Mouse (Mus musculus) lung, postnatal 0 days (tissue): ENCODE data around the gene Hc. TPM values are rescaled to one million over a fixed set of nuclear protein-coding genes. Genes with fewer than 3 reads are reported as not detected.

Source experiments
- ATAC-seq: fragments of 200-750 bp; cut with Nextera tagmentation; 2 replicates; pipeline ENCODE4 v1.8.0; 2017; ENCODE audit warnings: moderate library complexity
- DNase-seq: peaks from one replicate; pipeline ENCODE4 v3.0.0-alpha.2; 2016; ENCODE audit warnings: low spot score
- H3K27ac ChIP-seq: fragments of 300-500 bp; sonication (generic); 2 replicates; pipeline ENCODE4 v1.5.1; 2014; ENCODE audit warnings: antibody characterized with exemption, mild to moderate bottlenecking, low read length, mixed read lengths
- H3K27me3 ChIP-seq: fragments of 300-500 bp; sonication (generic); replicated peaks from 2 replicates; pipeline ENCODE4 v1.6.1; 2014; ENCODE audit warnings: low read length, mixed read lengths; ENCODE audit not compliant: insufficient read depth
- H3K36me3 ChIP-seq: fragments of 300-500 bp; sonication (generic); 2 replicates; pipeline ENCODE4 v1.6.1; 2014; ENCODE audit warnings: low read length, mixed read lengths; ENCODE audit not compliant: insufficient read depth
- H3K4me1 ChIP-seq: fragments of 300-500 bp; sonication (generic); 2 replicates; pipeline ENCODE4 v1.6.1; 2014; ENCODE audit warnings: antibody characterized with exemption, low read depth, low read length, mixed read lengths; ENCODE audit not compliant: insufficient read depth
- H3K4me2 ChIP-seq: fragments of 300-500 bp; sonication (generic); replicated peaks from 2 replicates; pipeline ENCODE4 v1.6.1; 2014; ENCODE audit warnings: low read depth, mild to moderate bottlenecking, low read length, moderate library complexity, mixed read lengths
- H3K4me3 ChIP-seq: fragments of 300-500 bp; sonication (generic); 2 replicates; pipeline ENCODE4 v1.5.1; 2014; ENCODE audit warnings: low read depth, low read length
- H3K9ac ChIP-seq: fragments of 300-500 bp; sonication (generic); replicated peaks from 2 replicates; pipeline ENCODE4 v1.6.1; 2014; ENCODE audit warnings: low read depth, mild to moderate bottlenecking
- H3K9me3 ChIP-seq: fragments of 300-500 bp; sonication (generic); 2 replicates; pipeline ENCODE4 v1.6.1; 2016; ENCODE audit warnings: low read length, mixed read lengths
- CTCF ChIP-seq: IDR thresholded peaks from 2 replicates; pipeline ENCODE4 v1.5.1; 2016; ENCODE audit warnings: antibody characterized with exemption, mild to moderate bottlenecking
- EP300 ChIP-seq: IDR thresholded peaks from 2 replicates; pipeline ENCODE4 v1.6.1; 2016; ENCODE audit warnings: antibody characterized with exemption, mild to moderate bottlenecking, control low read depth
- WGBS: fragments of 180-500 bp; shearing (Covaris S2); extraction: QIAGEN DNeasy Blood & Tissue Kit; methylation state at CpG from one replicate; pipeline ENCODE4 v1.1.7; 2014; 5-methylcytosine and 5-hydroxymethylcytosine counted together
- polyA plus RNA-seq: library from polyadenylated mRNA; unstranded; fragments of >200 nt; fragmentation: Nextera tagmentation; extraction: Ambion mirVana; gene quantifications from 2 replicates; pipeline ENCODE4 v1.2.1, GENCODE M21; 2015

The Hc gene
- polyA plus RNA-seq, result 149 and 172 TPM in 2 replicates

DNA sequence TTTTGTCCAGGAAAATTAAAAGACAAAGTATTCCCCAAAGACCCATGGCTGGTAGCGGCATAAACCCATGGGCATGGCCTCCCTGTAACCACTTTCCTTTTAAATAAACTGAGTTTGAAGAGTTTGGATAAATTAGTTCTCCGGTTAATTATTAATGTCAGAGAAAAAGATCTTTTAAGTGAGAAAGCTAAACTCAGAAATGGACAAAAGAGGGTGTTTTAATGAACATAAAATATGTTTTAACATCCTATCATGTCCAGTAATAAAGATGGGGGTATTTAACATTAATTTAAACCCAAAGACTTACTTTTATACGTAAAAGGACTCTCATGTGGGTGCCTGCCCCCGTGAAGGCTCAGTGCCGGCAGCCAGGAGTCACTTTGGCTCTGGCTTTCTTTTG is at the start of gene Hc:
Gene Hc, minus strand, starts transcription at position 101 of the 400 bp plus-strand sequence.
- H3K9me3 ChIP-seq, result no peaks in the 10 kb centered on the region
- ATAC-seq (no peak), DNase-seq (peak; percentile 32)
- H3K27me3 ChIP-seq, result no peaks in the 10 kb centered on the region
- no peak for TF ChIP-seq EP300
- no peak for TF ChIP-seq CTCF
- peak within 1 kb of the TSS; percentile 6; the same call in 1 of the 2 replicates for H3K4me3 ChIP-seq
- H3K36me3 ChIP-seq, result no peaks in the 10 kb centered on the region
- 53% methylated on average over 5 of the region's 5 CpGs for WGBS
- H3K9ac ChIP-seq, result no peak within 1 kb of the TSS
- H3K27ac ChIP-seq, result peak within 1 kb of the TSS; percentile 54; the same call in 1 of the 2 replicates
- H3K4me2 ChIP-seq, result peak within 1 kb of the TSS; percentile 15; the same call in 1 of the 2 replicates
- H3K4me1 ChIP-seq, result no peaks in the 10 kb centered on the region

DNA sequence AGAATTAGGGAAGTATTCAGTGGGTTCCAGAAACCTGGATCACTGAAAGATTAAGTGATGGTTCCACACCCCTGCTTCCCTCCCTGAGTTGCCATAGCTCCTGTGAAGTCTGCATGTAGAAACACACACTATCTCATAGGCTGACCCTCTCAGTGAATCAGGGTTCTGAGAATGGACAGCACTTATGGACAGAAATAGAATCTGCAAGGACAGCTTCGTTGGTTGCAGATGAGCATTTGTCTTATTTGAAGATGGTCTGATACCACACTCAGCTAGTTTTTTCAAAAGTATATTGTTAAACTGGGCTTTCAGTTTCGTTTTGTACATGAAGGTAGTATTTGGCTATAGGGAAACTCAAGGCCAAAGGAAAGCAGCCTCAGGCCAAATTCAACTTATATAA is 49.3 kb upstream of the Hc start:
- Histone ChIP-seq H3K27me3 (no peaks in the 10 kb centered on the region), H3K27ac (no peak overlapping the region), H3K36me3 (no peaks in the 10 kb centered on the region; the same call in 1 of the 2 replicates), H3K9ac (no peak overlapping the region), H3K4me3 (no peak overlapping the region), H3K9me3 (no peaks in the 10 kb centered on the region), H3K4me1 (no peaks in the 10 kb centered on the region), H3K4me2 (no peak overlapping the region; the same call in 1 of the 2 replicates)
- DNase-seq, result no peak
- no peak for ATAC-seq
- 62% methylated on average over 2 of the region's 2 CpGs for WGBS
- TF ChIP-seq EP300 (no peak), CTCF (no peak)

DNA sequence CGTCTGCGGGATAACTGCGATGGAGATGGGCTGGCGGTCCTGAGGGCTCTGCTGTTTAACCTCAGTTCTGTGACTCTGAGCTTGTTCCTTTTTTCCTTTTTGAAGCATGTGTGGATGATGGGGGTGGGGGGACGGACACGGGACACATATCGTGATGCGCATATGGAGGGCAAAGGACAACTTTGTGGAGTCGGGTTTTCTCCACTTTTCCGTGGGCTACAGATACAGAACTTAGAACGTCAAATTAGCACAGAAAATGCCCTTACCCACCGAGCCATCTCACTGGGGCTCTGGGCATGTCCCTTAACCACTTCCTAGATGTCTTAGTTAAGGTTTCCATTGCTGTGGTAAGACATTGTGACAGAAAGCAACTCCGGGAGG is 48.7 kb upstream of the Hc start:
- no peak for ATAC-seq
- peak overlapping the region; percentile 79 for H3K4me3 ChIP-seq
- WGBS, result 2% methylated on average over 13 of the region's 13 CpGs

DNA sequence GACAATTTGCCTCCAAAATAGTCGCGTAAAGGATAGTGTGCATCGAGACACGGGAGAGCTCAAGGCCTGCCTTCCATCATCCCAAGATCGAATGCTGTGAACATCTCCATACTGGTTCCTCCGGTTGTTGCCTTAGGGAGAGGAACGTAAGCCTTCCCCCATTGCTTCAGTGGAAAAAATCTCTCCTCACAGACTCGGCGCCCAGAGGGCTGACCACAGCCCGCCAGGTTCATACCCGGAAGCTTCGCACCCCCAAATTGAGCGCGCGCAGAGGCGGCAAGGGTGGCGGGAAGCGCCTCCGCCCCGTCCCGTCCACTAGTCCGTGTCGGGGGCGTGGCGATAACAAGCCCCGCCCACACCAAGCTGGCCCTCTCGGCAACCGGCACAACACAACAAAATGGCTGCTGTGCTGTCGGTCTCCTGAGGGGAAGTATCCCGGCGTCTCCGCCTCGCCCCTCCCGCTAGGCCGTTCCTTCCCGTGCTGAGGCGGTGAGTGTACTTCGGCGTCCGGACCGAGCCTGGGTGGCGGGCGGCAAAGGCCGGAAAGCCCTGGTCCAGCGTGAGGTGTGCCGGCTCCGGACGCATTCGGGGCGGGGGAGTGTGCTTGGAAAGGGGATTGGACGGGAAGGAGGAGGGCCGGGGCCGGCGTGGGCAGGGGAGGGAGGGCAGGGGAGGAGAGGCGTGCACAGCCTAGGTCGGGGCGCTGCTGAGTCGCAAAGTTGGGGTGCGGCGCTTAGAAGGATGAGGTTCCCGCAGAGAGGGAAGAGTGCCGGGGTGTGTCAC is 48.1 kb upstream of the Hc start, which contains the start of gene Cntrl:
Gene Cntrl, plus strand, starts transcription at position 352 of the 783 bp plus-strand sequence.
- Histone ChIP-seq H3K4me2 (peak within 1 kb of the TSS; percentile 69), H3K9ac (peak within 1 kb of the TSS; percentile 86), H3K9me3 (no peaks in the 10 kb centered on the region), H3K27ac (peak within 1 kb of the TSS; percentile 97), H3K27me3 (no peaks in the 10 kb centered on the region), H3K4me1 (no peaks in the 10 kb centered on the region), H3K36me3 (no peaks in the 10 kb centered on the region), H3K4me3 (peak within 1 kb of the TSS; percentile 79)
- peak; percentile 95 for ATAC-seq
- 1% methylated on average over 59 of the region's 62 CpGs for WGBS
- DNase-seq, result peak; percentile 96
- TF ChIP-seq EP300 (no peak), CTCF (0 out of 2 replicates have a peak, but pooled peaks have one; percentile 9)

More for the DNA sequence above, 48.7 kb upstream of the Hc start:
- peak overlapping the region; percentile 97 for H3K27ac ChIP-seq
- H3K27me3 ChIP-seq, result no peaks in the 10 kb centered on the region
- peak overlapping the region; percentile 86 for H3K9ac ChIP-seq
- H3K9me3 ChIP-seq, result no peaks in the 10 kb centered on the region
- no peak for DNase-seq
- H3K4me2 ChIP-seq, result peak overlapping the region; percentile 69
- TF ChIP-seq EP300, result no peak
- no peak for TF ChIP-seq CTCF
- no peaks in the 10 kb centered on the region; the same call in 1 of the 2 replicates for H3K36me3 ChIP-seq
- no peaks in the 10 kb centered on the region for H3K4me1 ChIP-seq

DNA sequence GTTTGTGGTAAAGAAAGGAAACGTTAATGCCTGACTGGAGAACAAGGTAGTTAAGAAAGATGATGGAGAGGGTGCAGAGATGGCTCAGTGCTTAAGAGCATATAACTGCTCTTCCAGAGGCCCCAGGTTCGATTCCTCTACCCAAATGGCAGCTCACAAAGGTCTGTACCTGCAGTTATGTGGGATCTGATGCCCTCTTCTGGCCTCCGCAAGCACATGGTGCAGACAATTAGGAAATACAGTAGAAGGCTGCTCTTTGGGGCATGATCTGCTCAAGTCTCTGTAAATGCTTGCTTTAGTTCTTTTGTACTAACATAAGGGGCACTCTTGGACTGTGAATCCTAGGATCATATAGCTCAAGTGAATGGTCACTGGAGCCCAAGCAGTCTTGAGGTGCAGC is 47.5 kb upstream of the Hc start:
- Histone ChIP-seq H3K27ac (peak overlapping the region; percentile 97), H3K4me2 (peak overlapping the region; percentile 69), H3K4me3 (peak overlapping the region; percentile 79), H3K9me3 (no peaks in the 10 kb centered on the region), H3K36me3 (no peaks in the 10 kb centered on the region), H3K9ac (0 out of 2 replicates have a peak overlapping the region, but pooled peaks have one; percentile 86), H3K4me1 (no peaks in the 10 kb centered on the region), H3K27me3 (no peaks in the 10 kb centered on the region)
- TF ChIP-seq CTCF (peak; percentile 70), EP300 (no peak)
- WGBS, result 16% methylated on average over 3 of the region's 3 CpGs
- DNase-seq (peak; percentile 78), ATAC-seq (peak; percentile 54)

DNA sequence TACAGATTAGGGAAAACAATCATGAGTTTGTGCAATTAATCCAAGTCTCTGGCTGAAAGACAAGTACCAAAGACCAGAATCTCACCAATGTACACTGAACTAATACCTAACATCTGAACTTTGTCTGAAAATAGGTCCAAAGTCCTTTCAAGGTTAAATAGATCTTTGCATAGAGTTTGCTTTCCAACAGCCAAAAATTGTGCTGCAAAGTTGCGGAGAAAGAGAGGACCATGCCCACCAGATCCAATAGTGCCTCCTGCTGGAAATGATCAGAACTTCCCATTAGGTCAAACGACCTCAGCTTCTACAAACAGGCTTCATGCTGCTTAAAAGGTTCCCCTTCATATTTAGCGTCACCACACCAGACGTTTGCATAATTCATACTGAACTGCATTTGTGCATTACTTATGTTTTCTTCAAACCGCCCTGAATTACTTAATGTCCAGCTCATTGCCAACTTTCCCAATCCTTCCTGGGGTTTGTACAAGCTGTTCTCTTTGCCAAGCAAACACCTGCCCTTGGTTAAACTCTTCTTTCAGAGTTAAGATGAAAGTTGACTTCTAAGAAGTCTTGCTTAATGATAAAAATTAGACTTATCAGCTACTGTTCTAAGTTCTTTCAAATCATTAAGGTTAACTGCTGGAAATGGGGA is 46.9 kb upstream of the Hc start:
- Histone ChIP-seq H3K27me3 (no peaks in the 10 kb centered on the region), H3K4me1 (no peaks in the 10 kb centered on the region), H3K36me3 (no peaks in the 10 kb centered on the region), H3K9me3 (no peaks in the 10 kb centered on the region), H3K9ac (no peak overlapping the region), H3K4me3 (no peak overlapping the region), H3K4me2 (no peak overlapping the region), H3K27ac (no peak overlapping the region)
- DNase-seq (peak; percentile 91), ATAC-seq (peak; percentile 41)
- 40% methylated on average over 5 of the region's 5 CpGs for WGBS
- TF ChIP-seq CTCF (peak; percentile 83), EP300 (peak; percentile 92)
